Mouse (Mus musculus): ENCODE measurements around the gene Panx1.

Panx1 gene

DNA sequence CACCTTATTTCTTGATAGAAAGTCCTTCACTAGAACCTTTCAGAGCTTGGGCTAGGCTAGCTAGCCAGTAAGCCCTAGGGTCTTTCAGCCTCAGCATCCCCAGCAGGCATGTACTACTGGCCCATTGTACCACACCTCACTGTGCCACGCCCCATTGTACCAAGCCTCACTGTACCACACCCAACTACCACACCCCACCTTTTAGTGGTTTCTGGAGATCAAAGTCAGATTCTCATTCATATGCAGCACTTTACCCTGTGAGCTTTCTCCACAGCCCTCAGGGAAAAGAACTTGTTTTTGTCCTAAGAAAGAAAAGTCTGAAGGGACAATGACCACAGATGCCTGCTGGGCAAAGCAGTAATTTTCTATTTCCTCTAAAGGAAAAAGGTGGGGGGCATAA, 22.2 kb downstream of the Panx1 start:
- no peak for DNase-seq (ENCODE audit: low spot score in 2 of 2)

DNA sequence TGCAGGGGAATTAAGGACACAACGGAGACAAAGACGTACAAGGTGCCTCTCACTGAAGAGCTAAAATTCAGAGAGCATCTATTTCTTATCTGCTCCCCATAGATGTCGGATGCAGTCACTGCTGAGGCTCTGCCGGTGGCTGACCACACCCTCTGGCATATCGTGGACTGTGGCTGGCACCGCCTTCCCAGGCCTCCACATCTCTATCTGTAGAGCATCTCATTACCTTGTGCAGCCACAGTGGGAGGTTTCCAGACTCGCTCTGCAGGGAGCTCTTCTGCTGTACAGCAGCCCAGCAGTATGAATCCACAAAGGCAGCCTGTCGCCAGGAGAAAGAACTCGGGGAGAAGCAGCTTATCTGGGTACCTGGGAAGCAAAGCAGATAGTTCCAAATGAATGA, 24.1 kb downstream of the Panx1 start:
- DNase-seq (ENCODE audit: low spot score in 2 of 2): no peak

DNA sequence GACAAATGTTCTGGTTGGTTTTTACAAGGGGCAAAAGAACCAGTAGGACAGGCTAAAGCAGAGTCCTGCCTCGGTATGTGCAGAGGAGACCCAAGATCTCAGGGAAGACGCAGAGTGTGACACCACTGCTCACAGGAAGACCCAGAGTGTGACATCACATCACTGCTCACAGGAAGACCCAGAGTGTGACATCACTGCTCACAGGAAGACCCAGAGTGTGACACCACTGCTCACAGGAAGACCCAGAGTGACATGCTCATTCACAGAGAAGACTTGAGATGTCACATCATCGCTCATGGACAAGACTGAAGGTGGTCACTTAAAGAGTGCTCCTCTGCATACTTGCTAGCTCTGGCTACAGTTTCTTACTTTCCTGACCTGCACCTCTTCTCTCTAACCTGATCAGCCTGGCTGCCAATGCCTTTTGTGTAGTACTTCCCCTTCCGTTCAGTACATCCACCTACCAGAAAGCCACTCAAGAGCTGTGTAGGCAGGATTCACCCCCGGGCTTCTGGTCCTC, 24.7 kb downstream of the Panx1 start:
- DNase-seq (ENCODE audit: low spot score in 2 of 2): no peak

DNA sequence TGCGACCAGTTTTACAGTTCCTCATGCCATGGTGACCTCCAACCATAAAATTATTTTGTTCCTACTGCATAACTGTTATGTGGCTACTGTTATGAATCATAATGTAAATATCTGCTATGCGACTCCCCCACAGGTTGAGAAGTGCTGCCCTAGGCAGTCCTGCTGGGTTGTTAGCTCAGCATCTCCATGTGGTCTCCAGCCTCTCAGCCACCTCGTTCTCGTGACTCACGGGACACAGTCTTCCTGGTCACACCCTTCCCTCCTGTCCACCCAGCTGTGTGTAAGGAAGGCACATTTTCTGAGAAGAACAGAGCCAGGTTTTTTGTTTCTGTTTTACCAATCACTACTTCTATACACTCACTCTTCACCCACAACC, 26.5 kb downstream of the Panx1 start:
- no peak for DNase-seq (ENCODE audit: low spot score in 2 of 2)

DNA sequence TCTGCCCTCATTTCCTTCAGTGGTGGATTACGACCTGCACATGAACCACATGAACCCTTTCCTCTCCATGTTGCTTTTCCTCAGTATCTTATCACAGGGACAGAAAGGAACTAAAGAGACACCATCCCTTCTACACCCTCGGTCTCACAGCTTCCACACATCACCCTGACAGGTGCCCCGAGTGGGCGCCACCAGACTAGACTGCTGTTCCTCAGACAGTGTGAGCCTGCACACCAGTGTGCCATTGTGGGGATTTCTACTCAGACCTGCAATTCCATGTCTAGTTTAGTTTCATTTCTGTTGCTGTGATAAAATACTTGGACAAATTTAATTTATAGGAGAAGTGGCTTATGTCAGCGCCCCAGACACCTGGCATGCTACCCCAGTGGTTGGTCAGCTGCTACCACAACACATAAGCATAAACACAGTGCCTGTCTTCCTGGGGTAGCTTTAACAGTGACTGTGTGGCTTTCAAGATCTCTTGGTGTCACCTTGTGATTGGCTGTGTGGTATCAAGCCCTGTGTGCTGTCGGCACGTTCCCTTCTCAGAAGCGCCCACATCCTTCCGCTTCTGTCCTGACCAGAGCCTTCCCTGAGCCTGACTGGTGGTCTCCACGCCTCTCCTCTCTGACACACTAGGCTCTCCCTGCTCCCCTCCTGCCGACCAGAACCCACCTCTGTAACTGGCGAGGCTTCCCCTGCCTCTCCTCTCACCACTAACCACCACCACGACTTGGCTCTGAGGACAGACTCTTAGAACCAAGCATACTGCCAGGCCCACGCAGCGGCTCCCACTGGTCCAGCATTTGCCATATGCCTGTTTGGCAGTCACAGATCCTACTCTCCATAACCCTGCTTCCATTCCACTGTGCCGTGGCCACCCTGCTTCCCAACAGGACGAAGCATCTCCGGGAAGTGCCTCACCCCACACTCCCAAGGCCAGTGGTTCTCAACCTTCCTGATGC, 27.2 kb downstream of the Panx1 start:
- DNase-seq (ENCODE audit: low spot score in 2 of 2): no peak

DNA sequence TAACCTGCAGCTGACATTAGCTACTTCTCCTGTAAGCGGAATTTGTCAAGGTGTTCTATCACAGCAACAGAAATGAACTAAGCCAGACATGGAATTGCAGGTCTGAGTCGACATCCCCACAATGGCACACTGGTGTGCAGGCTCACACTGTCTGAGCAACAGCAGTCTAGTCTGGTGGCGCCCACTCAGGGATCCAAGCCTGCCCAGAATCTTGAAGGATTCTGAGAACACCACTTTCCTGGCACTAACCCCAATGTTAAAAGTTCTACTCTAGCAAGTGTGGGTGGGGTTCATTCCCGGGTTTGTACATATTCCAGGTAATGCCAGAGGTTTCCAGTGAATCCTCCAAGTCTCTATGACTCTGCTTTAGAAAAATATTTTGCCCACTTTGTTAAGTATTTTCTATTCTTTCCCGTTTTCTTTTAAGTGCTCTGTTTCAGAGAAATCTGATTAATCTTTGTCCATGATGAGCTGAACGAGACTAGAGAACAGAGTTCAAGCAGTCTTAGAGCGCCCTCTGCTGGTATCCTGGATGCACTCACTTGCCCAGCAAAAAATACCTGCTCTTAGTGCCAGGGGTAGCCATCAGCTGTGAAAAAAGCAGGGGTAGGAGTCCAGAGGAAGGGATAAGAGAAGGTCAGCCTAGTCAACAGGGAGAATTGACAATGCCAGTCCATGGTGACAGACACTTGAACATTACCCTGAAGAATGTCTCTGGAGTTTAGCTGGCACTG, 29.9 kb downstream of the Panx1 start:
- no peak for DNase-seq (ENCODE audit: low spot score in 2 of 2)

DNA sequence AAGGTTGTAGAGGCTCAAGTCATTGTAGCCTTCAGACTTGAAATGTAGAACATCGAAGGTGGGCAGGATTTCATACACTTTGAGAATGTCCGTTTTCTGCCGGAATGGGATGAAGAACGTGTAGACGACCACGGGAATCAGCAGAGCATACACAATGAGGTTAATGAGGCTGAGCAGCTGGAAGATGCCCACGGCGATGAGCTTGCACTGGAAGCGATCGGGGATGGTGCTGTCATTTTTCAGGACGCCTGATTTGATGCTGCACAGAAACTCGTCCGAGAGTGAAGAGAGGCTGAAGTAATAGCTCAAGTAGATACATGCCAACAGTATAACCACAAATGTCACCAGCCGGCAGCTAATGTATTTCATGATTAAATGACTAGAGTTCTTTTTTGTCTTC, 37.7 kb downstream of the Panx1 start:
- DNase-seq (ENCODE audit: low spot score in 2 of 2): no peak

DNA sequence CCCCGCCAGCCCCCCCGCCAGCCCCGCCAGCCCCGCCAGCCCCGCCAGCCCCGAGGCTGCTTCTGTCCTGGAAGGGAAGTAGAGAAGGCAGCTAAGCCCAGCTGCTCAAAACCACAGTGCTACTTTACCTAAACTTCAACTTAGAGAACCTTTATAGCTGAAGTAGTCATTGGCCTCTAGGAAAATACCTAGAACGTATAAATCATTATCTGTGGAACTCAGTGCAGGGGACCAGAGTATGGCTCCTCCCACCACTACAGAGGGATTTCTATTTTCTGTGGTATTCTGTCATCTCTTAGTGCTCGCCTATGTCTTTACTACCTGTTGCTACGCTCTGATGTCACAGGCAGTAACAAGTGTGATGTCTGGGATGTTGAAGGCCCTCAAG, 41.0 kb downstream of the Panx1 start:
- no peak for DNase-seq (ENCODE audit: low spot score in 2 of 2)

DNA sequence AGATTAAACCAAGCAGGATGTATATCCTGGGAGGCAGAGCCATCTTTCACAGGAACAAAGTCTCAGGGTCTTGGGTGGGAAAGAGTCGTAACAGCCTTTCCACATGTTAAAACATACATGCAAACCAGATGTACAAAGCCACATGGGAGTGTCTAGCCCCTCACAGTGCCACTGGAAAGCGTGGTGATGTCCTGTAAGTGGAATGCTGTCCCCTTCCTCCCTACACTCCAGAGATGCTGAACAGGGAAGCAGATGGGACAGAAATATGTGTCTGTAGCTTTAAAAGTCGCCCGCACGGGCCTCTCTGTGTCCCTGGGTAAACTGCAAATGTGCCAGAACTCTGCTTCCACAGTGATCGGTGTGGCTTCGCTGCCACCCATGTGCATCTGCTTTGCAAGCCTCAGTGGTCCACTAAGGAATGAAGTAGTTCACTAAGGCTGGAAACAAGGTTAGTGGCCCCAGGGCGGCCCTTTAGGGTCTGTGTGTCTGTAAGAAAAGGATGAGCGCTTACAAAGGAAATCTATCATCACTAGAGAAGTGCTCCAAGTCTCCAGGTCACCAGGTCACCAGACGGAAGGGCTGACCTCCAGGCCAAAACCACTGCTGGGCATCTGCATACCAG, 41.5 kb downstream of the Panx1 start:
- no peak for DNase-seq (ENCODE audit: low spot score in 2 of 2)

DNA sequence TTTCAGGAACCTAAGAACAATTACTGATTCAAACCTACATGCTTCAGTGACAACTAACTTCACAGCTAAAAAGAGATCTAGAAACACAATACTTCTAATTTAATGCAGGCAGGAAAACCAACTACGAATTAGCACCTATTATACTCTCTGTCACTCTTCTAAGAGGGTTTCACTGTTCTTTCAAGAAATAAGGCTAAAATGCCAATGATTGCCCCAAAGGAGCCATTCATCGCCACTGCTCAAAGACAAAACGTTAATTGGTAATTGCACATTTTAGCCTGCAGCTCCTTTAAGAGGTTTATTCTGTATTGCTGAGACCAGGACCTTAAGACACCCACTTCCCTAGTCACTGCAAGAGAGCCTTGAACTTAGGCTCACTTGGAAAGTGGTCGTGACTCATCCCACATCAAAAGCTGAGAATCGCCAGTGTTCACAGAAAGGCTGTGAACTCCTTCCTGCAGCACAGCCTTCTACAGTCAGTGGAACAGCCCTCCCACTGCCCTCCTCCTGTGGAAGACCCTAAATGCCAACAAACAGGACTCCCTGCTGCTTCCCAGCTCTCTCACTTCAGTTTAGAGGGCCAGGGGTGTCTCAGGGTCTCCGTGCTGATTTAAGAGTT, 42.2 kb downstream of the Panx1 start:
- DNase-seq (ENCODE audit: low spot score in 2 of 2): no peak

DNA sequence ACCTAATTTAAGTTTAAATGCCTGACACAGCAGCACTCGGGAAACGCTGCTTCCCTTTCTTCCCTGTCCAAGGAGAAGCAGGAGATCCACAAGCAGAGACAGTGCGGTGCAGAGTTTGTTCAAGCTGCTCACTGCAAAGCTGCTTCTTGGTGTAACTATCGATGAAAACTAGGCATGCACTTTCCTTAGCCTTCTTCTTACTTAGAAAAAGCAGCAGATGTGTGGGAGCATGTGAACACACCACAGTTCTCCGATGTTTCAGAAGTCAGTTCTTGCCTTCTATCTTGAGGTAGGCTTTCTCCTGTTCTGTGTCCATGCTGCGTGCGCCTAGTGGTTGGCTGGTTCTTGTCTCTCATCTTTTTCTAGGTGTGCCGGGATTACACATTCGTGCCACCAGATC, 46.5 kb downstream of the Panx1 start:
- no peak for DNase-seq (ENCODE audit: low spot score in 2 of 2)

DNA sequence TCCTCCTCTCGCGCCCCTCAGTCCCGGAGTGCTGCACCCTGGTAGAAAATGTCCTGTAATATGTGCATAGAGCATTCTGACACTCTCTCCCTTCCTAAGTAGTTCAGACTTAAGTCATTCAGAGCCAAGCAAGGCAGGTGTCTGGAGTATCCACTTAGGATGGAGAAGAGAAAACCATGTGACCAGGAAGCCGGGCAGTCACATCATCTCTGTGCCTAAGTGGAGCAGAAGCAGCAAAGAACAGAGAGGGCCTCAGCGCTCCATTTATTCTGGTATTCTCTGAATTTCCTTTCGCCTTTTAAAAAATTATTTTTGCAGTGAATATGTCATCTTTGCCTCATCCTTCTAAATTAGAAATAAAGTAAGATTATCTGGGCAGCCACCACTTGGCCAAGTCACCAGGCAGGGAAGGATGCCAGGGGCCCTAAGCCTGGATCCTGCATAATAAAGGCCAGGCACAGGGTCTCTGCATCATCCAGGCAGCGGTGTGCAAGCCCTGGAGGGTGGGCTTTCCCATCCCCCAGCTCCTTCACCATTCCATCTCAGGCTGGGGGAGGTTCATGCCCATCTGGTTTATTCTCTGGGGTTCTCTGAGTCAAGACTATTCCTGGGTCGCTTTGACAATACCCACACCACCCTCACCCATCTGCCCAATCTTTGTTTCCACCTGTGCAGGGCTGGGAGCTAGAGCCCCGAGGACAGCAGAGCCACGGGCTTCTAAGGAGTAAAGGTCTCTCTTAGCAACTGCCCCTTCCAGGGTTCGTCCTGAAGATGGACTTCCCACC, 47.8 kb downstream of the Panx1 start:
- DNase-seq (ENCODE audit: low spot score in 2 of 2): no peak

DNA sequence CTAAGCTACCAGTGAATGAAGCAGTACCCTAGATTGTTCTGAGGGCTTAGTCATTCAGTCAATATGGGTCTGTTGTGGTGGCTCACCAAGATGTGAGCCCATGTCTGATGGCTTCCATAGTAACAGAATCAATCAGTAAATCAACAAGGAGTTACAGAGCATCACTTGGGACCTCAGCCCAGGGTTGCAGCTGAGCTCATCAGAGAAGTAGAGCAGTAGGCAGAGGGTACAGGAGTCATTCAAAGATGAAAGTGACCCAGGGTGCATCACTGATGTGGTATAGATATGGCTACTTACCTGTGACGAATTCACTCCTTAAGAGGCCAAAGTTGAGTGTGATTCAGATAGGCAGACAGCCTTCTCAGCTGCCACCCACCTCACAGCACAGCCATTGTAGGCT, 49.8 kb downstream of the Panx1 start:
- no peak for DNase-seq (ENCODE audit: low spot score in 2 of 2)

DNA sequence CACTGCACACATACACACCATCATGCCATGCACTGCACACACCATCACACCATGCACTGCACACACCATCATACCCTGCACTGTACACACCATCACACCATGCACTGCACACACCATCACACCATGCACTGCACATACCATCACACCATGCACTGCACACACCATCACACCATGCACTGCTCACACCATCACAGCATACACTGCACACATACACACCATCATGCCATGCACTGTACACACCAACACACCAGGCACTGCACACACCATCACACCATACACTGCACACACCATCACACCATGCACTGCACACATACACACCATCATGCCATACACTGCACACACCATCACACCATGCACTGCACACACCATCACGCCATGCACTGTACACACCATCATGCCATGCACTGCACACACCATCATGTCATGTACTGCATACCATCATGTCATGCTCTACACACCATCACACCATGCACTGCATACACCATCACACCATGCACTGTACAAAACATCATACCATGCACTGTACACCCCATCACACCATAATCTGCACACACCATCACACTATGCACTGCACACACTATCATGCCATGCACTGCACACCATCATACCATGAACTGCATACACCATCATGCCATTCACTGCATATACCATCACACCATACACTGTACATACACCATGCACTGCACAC, 56.5 kb downstream of the Panx1 start:
- DNase-seq (ENCODE audit: low spot score in 2 of 2): no peak

DNA sequence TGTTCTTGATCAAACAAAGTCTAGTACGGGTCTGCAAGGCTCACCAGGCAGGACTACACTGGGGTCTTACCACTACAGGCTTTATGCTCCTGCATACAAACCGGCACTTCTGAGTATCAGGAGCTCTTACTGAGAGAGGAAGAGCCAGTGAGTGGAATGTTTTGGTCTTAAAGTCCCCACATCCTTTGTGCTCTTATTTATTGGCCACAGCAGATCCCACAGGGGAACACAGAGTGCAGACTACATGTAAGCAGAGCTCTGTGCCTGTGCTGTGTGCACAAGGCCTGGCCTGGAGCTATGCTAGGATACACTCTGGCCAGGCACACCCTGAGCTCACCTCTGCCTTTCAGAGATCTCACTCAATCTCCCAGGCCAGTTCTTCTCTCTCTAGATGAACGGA, 62.1 kb downstream of the Panx1 start:
- no peak for DNase-seq (ENCODE audit: low spot score in 2 of 2)

DNA sequence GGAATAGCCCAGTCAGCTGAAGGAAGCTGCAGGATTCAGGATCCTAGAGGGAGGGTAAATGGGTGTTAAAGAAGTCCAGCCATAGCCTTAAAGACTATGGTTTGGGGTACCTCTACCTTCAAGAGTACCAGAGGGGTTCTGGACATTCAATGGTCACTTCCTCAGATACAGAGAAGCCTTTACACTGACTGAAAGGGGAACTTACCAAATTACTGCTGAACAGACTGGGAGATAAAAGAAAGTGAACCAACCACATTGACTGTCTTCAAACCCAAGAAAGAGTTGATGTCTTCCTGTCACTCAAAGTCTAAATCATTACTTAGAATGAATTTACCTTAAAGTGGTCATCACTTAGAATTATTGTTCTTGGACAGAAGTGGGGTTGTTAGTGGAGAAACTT, 62.6 kb downstream of the Panx1 start:
- DNase-seq (ENCODE audit: low spot score in 2 of 2): no peak

DNA sequence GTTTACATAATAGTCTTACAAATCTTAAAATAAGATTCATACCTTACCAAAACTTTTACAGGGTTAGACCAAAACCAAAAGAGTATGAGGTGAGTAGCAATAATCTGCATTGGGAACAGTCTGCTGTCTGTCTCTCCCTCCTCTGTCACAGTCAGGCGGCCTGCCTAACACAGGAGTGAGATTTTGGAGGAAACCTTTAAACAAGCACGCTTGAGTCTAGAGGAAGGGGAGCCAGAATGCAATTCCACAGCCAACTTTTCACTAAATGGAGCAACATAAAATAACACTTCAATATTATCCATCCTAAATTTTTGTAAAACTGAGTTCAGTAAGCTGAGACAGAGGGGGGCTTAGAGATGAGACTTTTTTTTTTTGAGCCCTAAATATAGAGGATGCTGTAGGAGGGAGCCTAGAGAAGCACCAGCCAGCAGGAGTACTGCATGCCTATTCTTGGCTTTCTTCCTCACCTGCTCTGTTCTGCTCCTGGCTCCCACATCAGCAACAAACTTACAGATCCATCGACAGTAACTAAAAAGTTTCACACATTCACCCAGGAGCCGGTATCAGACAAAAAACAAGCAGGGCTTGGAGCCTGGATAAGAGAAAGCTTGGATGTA, 63.6 kb downstream of the Panx1 start:
- no peak for DNase-seq (ENCODE audit: low spot score in 2 of 2)

DNA sequence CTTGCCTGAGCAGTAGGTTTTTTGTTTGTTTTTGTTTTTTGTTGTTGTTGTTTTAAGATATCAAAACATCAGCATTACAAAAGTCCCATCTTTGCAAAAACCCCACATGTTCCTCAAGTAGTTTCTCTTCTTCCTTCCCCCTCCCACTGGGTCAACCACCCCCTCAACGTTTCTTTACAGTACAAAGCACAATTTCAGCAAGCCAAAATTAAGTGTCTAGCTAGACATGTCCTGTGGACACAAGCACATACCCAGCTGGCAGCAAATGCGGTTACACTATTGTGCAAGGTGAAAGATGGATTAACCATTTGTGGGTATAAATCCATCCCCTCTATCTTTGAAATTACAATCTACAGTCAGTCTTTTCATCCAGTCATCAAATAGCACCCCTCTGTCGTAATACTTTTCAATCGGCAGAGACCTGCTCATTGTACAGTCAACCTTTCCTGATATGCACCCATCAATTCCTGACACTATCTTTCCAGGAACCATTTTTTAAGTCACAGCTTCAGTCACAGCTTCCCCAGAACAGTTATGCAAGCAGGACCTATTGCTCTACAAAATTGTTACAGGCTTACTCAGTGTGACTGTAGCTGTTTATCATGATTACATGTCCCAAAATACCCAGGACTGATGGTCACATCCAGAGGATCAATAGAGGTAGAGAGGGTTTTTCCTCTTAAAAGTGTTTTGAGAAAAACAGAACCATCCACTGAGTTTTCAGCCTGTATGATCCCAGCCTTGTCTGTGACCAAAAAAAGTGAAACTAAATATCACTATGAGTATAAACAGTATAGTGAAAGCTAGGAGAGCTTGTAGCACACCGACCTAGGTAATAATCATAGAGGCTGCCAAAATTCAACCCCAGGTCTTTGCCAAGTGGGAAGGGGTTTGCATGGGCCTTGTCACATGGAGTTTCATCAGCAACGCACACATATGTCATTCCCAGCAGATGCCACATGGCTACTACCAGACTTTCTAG, 70.7 kb downstream of the Panx1 start:
- no peak for DNase-seq (ENCODE audit: low spot score in 2 of 2)

DNA sequence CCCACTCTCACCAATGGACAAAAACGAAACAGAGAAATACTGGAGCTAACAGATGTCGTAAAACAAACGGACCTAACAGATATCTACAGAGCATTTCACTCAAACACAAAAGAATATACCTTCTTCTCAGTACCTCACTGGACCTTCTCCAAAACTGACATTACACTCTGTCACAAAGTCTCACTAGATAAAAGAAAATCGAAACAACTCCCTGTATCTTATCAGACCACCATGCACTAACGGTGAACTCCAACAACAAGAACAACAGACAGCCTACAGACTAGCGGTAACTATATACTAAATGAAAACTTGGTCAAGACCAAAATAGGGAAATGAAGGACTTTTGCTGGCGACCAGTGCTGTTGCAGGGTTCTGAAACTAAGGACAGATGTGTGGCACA, 71.5 kb downstream of the Panx1 start:
- no peak for DNase-seq (ENCODE audit: low spot score in 2 of 2)

Measured in urinary bladder, postnatal 4 days (tissue).